Mouse (Mus musculus) left cerebral cortex, adult 18-20 months (tissue): ENCODE results near the gene Surf2. TPM values are rescaled to one million over a fixed set of nuclear protein-coding genes. Genes with fewer than 3 reads are reported as not detected.

Source experiments
- DNase-seq, 2 experiments: peaks; one replicate each; pipeline ENCODE4 v3.0.0; 2021 to 2022; ENCODE audit warnings: low spot score in 2 of 2, mixed read lengths in 1 of 2
- total RNA-seq, 2 experiments: library from RNA; stranded (reverse); gene quantifications; 2 replicates each; pipeline ENCODE4 v1.2.3; 2021

Gene Surf2
- total RNA-seq, 2 experiments from 2014 or later: 35.3 to 39.9 TPM

- DNase-seq: no peak
These were observed 2.6 kb upstream of the Surf2 start for GRCm38 (mm10) chr2:26913416-26914147.

DNA sequence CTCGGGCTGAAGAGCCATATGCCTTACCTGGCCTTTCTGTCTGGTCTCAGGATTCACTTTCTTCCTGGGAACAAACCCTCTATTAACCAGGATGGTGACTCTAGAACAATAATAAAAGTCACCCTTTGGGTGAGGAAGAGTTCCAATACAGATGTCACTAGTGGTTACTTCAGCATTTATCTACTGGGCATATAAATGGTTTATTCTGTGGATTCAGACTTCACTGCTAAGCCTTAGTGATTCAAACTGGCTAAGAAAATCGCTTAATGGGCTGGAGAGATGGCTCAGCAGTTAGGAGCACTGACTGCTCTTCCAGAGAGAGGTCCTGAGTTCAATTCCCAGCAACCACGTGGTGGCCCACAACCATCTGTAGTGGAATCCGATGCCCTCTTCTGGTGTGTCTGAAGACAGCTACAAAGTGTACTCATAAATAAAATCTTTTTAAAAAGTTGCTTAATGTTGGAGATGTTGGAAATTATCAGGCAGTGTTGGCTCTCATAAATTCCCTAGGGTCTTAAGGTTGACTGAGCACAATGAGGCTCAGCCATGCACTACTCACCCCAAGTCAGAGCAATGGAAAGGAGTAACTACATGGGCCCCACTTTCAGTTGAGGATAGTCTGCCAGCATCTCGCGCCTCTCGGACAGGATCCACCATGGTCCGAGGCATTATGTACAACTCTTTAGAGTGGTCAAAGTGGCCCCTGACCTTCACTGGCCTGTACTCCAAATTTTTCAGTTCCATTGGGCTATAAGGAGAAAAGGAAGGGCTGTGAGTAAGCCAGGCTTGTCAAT lies 1.8 kb upstream of the Surf2 start:
- DNase-seq: no peak

DNA sequence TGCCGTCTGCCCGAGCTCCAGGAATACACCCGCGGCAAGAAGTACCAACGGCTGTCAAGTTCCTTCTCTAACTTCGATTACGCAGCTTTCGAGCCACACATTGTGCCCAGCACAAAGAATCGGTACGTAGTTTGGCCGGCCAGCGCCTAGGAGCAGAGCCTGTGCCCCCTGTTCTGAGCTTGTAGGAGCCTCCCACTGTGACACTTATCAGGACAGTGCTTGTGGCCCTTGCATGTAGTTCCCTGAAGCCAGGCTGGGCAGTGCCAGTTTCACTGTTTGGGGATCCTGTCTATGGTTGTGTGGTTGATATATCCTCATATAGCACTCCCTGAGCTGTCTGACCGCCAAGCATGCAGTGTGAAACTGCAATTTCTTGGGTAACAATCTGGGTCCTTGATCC lies 571 bp downstream of the Surf2 start:
- DNase-seq: no peak

DNA sequence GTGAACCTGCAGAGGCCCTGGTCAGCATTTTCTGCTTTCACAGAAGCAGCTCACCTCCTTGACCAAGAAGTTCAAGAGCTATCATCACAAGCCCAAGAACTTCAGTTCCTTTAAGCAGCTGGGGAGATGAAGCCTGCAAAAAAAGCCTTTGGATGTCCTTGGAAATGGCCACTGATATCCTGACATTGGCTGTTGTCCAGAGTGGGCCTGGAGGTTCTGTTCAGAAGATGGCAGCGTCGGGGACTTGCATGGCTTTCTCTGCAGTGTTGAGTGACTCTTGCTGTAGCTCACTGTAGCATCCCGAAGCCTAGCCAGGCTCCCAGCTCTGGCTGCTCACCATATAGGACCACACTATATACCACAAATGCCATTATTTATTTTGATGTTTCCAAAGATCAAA lies 3.5 kb downstream of the Surf2 start:
- no peak for DNase-seq

GRCm38 (mm10) chr2:26920190-26920855 lies 4.2 kb downstream of the Surf2 start:
- DNase-seq: no peak

DNA sequence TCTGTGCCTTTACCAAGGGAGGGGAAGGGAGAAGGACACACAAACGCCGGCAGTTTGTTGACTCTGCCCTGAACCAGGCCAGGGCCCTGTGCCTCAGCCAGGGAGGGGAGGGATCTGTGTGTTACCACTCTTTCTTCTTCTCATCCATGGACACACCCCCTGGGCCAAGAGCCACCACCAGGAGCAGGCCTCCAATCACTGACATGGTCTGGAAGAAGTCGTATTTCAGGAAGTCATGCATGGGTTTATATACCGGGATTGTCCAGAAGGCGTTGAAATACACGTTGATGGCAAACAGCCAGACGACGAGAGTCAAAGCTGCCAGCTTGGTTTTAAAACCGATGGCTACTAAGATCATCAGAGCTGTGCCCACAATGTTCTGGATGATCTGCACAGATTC lies 5.6 kb downstream of the Surf2 start:
- DNase-seq: no peak

DNA sequence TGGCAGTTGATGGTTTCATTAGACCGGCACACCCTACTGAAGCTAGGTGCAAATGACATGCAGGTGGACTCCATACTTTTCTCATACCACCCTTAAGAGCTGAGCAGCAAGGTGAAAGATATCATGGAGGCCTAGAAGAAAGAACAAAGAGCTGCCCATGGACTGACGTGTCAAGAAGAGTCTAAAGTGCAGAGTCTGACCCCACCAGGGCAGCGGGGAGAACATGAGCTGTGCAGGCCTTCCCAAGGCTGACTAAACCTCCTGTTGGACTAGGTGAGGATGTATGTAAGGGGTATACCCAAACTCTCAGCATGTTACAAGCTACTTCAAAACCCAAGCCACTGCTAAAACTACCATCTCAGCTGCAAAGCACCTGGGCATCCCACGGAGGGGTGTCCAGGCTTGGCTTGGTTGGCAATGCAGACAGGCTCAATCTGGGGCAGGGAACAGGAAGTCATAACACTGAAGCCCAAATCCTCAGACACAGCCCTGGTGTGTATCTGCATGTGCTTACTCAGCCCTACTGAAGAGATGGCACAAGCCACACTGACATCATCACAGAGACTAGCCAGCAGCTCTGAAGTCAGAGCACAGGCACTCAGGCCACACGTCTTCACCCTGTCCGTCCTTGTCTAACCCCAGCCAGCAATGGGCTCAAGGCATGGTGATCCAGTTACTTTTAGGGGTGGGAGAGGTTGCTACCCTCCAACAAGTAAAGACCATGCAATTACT lies 11.7 kb downstream of the Surf2 start:
- DNase-seq: no peak

DNA sequence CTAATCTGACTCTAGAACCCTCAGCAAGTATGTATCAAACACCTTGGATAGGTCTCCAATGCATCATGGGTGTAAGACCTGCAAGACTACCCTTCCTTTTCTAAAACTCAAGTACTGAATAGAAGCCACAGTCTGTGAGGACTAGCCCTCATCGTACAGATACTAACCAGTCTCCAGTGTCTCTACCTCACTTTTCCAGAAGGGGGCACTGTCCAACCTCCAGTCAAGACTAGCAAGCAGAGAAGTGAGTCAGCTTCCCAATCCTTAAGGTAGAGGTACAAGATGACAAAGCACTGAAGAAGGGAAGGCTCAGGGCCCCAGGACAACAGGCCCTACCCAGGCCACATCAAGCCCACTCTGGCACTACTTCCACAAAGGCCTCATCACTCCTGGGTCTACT lies 14.2 kb downstream of the Surf2 start:
- peak; percentile 58 to 76 for DNase-seq

DNA sequence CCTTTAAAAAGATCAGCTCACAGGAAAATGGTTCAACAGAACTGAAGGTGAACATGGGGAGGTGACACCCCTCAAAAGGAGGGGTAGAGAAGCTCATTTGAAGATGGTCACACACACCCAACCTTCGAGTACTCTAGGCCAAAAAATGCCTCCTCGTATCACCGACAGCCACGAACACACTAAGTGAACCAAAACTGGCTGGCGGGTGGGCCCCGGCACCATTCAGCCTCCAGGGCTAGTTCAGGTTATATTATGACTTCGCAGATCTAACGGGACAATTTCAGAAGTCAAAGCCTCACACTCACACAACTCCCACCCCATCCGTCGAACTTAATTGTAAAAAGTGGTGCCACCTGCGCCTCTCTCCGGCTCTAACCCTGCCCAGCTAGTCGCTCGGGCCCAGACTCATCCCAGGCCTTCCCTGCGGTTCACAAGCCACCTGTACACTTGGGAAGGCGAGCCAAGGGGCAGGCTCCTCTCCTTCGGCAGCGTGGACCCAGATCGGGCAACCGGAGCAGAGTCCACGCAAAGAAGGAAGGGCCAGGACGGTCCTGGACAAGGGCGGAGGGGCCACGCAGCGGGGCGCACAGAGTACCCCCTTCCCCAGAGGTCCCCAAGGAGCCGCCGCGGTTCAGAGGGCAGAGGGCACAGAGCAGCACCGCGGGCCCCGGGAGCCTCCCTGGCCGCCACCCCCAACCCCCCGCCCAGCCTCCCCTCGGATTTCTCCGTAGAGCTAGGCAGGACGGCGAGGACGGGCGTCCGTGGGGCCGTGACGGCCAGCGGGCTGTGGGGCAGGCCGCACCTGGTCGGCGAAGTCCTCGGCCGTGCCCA lies 16.5 kb downstream of the Surf2 start:
- DNase-seq: no peak

GRCm38 (mm10) chr2:26933304-26934055 lies 17.3 kb downstream of the Surf2 start, which contains the start of the genes Surf4 and Stkld1:
Gene Surf4, minus strand, starts transcription at chr2:26933928.
Gene Stkld1, plus strand, starts transcription at chr2:26934047.
- DNase-seq: peak; percentile 88 to 94

GRCm38 (mm10) chr2:26935286-26935685 lies 19.1 kb downstream of the Surf2 start:
- DNase-seq: no peak

DNA sequence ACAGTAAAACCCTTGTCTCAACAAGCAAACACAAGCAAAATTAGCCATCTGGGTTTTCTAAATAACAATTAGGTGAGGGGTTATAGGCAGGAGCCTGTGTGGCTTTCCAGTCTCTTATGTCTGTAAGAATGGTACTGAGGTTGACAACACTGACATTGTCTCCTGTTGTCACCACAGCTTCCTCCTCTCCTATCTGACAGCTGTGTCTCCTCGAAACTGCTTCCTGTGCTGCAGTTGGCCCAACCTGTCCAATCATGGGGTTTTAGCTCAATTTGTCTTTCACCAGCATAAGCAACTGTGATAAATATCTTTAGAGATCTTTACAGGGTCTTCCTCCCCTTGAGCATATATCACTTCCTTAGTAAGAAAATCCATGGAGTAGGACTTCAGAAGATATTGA lies 20.3 kb downstream of the Surf2 start:
- DNase-seq: no peak

- DNase-seq: no peak
These were observed 25.4 kb downstream of the Surf2 start for GRCm38 (mm10) chr2:26941539-26941938.

DNA sequence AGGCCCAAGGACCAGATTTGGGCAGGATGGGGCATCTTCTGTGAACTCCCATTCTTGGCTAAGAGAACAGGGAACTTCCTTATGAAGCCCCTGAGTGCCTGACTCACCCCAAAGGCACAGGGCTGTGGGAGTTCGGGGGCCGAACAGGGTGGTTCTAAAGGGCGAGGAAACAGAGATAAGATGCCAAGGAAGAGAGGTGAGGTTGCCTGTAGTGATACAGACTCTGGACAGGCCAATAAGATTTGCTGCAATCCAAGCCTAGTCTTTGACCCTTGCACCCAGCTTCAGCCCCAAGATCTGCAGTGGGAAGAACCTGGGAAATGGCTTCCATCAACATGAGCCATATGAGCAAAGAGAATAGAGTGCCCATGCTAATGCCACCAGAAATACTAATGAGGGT lies 27.1 kb downstream of the Surf2 start:
- no peak for DNase-seq

GRCm38 (mm10) chr2:26950411-26950810 lies 34.2 kb downstream of the Surf2 start:
- DNase-seq: no peak

- DNase-seq: no peak
These were observed 35.3 kb downstream of the Surf2 start for GRCm38 (mm10) chr2:26951346-26951905.

GRCm38 (mm10) chr2:26952193-26952592 lies 36.0 kb downstream of the Surf2 start:
- DNase-seq: no peak

DNA sequence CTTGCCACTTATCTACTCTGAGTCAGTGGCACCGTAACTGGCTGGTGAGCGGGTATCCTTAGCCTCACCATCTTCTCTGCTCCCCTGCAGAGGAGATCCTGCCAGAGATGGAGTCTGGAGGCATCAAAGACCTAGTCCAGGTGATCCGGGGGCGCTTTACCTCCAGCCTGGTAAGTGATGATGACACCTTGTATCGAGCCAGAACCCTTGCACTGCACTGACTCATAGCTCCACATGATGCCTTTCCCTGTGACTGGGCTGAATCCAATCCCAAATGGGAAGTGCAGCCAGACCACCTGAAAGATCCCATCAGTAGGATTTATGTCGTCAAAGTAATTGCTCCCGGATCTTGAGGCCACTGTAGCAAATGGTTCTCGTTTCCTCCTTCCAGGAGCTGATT lies 36.7 kb downstream of the Surf2 start:
- DNase-seq: no peak

GRCm38 (mm10) chr2:26954735-26955395 lies 38.7 kb downstream of the Surf2 start:
- no peak for DNase-seq
